Mouse (Mus musculus) WW6 (cell line): Measurements from ENCODE around the gene Gm7347.
"Not testable (repeated sequence)": the region's sequence is repeated elsewhere in the genome, so short reads cannot be mapped to it uniquely, and the experiment has no call there.

Experiments
- DNase-seq: peaks from one replicate; pipeline ENCODE4 v3.0.0-alpha.2; 2013; ENCODE audit warnings: low read depth, low spot score

Gene Gm7347

DNA sequence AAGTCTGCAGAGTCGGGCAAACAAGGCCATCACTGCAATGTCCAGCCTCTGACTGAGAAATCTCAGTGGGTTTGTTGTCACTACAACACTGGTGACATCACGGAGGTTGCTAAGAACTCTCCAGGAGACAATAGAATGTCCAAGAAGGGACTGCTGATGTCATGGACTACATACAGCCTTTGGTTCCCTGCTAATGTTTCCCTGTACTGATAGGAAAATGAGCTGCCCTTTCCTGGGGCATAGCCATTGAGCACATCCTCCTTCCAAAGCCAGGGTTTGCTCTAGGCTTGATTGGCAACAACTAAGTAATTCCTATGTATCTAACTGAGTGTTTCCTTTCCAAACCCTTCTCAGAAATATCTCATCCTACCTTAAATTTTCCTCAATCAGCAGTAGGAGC lies at the start of gene Gm7347:
TSS of gene Gm7347 (minus strand) at position 101 of the 400 bp plus-strand sequence.
- DNase-seq = not testable (repeated sequence)

DNA sequence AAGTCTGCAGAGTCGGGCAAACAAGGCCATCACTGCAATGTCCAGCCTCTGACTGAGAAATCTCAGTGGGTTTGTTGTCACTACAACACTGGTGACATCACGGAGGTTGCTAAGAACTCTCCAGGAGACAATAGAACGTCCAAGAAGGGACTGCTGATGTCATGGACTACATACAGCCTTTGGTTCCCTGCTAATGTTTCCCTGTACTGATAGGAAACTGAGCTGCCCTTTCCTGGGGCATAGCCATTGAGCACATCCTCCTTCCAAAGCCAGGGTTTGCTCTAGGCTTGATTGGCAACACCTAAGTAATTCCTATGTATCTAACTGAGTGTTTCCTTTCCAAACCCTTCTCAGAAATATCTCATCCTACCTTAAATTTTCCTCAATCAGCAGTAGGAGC lies 46.9 kb upstream of the Gm7347 start, which contains the start of gene 5031410I06Rik:
TSS of gene 5031410I06Rik (minus strand) at position 101 of the 400 bp plus-strand sequence.
- DNase-seq = not testable (repeated sequence)

DNA sequence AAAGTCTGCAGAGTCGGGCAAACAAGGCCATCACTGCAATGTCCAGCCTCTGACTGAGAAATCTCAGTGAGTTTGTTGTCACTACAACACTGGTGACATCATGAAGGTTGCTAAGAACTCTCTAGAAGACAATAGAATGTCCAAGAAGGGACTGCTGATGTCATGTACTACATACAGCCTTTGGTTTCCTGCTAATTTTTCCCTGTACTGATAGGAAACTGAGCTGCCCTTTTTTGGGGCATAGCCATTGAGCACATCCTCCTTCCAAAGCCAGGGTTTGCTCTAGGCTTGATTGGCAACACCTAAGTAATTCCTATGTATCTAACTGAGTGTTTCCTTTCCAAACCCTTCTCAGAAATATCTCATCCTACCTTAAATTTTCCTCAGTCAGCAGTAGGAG lies 30.8 kb upstream of the Gm7347 start, which contains the start of gene Gm10471:
TSS of gene Gm10471 (minus strand) at position 101 of the 400 bp plus-strand sequence.
- DNase-seq = not testable (repeated sequence)

DNA sequence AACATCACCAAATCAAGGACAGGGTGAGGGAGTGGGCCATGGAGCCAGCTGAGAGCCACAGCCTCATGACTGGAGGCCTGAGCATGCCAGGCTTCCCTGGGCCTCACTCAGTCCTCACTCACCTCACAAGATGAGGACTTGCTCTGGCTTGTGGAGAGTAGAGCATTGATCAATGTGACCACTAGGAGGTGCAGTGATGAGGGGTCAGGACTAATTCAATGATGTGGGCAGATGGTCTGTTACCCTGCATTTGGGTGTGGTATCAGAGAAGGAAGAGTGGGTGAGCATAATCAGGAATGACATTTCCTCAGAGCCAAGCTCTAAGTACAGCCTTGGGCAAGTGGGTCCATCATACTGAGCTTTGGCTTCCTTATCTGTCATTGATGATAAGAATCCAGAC lies 20.6 kb upstream of the Gm7347 start:
- DNase-seq = not testable (repeated sequence)

DNA sequence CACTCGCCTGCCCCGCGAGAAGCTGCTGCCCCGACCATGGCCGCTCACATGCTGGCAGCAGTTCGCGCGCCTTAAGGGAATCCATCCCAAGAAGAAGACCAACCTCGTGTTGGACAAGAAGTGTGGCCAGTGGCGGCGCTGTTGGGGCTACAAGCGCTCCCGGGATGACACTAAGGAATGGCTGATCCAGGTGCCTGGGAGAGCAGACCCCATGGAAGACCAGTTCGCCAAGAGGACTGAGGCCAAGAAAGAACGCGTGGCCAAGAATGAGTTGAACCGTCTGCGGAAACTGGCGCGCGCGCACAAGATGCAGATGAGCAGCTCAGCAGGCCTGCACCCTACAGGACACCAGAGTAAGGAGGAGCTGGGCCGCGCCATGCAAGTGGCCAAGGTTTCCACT lies 12.3 kb upstream of the Gm7347 start:
- peak; percentile 7 for DNase-seq

DNA sequence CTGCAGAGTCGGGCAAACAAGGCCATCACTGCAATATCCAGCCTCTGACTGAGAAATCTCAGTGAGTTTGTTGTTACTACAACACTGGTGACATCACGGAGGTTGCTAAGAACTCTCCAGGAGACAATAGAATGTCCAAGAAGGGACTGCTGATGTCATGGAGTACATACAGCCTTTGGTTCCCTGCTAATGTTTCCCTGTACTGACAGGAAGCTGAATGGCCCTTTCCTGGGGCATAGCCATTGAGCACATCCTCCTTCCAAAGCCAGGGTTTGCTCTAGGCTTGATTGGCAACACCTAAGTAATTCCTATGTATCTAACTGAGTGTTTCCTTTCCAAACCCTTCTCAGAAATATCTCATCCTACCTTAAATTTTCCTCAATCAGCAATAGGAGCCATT lies 18.9 kb downstream of the Gm7347 start, which contains the start of gene Speer4a:
TSS of gene Speer4a (minus strand) at position 101 of the 400 bp plus-strand sequence.
- DNase-seq = not testable (repeated sequence)

DNA sequence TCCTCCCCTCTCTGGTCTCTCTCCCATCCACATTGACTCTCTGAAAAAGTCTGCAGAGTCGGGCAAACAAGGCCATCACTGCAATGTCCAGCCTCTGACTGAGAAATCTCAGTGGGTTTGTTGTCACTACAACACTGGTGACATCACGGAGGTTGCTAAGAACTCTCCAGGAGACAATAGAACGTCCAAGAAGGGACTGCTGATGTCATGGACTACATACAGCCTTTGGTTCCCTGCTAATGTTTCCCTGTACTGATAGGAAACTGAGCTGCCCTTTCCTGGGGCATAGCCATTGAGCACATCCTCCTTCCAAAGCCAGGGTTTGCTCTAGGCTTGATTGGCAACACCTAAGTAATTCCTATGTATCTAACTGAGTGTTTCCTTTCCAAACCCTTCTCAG lies 35.6 kb downstream of the Gm7347 start, which contains the start of gene Gm5862:
TSS of gene Gm5862 (minus strand) at position 101 of the 400 bp plus-strand sequence.
- not testable (repeated sequence) for DNase-seq

DNA sequence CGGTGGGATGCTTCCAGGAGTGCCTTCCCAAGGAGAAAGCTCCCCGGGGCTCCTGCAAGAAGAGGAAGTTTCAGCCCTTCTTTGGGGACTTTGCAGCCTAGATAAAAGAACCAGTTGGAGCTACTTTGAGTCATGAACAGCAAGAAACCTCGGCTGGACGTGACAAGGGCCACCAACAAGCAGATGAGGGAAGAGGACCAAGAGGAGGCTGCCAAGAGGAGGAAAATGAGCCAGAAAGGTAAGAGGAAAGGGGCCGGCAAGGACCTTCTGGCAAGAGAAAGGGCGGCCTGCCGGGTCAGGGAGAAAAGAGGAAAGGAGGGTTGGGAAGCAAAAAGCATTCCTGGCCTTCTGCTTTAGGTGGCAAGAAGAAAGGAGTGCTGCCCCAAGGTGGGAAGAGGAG lies 50.7 kb downstream of the Gm7347 start:
- DNase-seq = not testable (repeated sequence)

DNA sequence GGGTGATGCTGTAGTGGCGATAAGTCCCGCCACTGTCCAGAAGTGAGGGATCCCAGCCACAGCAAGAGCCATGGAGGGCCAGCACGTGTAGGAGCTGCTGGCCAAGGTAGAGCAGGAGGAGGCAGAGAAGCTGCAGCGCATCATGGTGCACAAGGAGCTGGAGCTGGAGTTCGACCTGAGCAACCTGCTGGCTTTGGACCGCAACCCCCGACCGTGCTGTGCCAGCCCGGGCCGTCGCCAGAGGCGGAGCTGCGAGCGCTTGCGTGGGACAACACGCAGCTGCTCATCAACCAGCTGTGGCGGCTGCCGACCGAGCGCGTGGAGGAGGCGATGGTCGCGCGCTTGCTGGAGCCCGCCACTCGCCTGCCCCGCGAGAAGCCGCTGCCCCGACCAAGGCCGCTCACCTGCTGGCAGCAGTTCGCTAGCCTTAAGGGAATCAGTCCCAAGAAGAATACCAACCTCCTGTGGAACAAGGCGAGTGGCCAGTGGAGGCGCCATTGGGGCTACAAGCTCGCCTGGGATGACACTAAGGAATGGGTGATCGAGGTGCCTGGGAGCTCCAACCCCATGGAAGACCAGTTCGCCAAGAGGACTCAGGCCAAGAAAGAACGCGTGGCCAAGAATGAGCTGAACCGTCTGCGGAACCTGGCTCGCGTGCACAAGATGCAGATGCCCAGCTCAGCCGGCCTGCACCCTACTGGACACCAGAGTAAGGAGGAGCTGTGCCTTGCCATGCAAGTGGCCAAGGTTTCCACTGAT lies 51.3 kb downstream of the Gm7347 start:
- DNase-seq = peak; percentile 49

DNA sequence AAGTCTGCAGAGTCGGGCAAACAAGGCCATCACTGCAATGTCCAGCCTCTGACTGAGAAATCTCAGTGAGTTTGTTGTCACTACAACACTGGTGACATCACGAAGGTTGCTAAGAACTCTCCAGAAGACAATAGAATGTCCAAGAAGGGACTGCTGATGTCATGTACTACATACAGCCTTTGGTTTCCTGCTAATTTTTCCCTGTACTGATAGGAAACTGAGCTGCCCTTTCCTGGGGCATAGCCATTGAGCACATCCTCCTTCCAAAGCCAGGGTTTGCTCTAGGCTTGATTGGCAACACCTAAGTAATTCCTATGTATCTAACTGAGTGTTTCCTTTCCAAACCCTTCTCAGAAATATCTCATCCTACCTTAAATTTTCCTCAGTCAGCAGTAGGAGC lies 53.7 kb downstream of the Gm7347 start, which contains the start of gene Gm1979:
TSS of gene Gm1979 (minus strand) at position 101 of the 400 bp plus-strand sequence.
- not testable (repeated sequence) for DNase-seq
